Mouse (Mus musculus) inflammation-experienced regulatory T-cells, adult 6 months (primary cell): ENCODE measurements around the gene Sema3a. TPM values are rescaled to one million over a fixed set of nuclear protein-coding genes. Genes with fewer than 3 reads are reported as not detected.

Experiments
- ATAC-seq: one replicate; pipeline ENCODE4 v1.8.0; 2017
- polyA plus RNA-seq, 3 experiments: library from polyadenylated mRNA; unstranded; fragments of 100-300 nt; shearing (Covaris generic); gene quantifications; one replicate each; pipeline ENCODE4 v1.2.1; 2017

The Sema3a gene
- polyA plus RNA-seq, result not detected

DNA sequence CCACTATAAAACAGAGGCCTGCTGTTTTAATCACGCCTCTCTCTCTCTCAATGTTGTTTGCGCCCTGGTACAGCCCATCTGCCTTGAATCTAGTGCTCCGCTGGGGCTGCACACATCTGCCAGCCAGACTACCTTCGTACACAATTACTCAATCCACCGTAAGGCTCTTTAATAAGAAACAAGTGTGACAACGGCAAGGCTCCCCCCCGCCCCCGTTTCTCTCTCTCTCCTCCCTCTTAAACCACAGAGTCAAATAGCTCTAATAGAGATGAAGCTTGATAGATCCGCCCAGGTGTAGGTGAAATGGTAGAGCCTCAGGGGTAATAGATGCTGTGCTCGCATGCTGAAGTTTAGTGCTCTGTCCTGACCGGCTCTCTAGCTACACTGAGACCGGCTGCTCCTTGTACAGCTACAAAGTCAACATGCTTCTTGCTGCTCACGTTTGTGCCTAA lies at the start of gene Sema3a:
Gene Sema3a, plus strand, starts transcription at position 174 of the 452 bp plus-strand sequence.
- no peak for ATAC-seq

DNA sequence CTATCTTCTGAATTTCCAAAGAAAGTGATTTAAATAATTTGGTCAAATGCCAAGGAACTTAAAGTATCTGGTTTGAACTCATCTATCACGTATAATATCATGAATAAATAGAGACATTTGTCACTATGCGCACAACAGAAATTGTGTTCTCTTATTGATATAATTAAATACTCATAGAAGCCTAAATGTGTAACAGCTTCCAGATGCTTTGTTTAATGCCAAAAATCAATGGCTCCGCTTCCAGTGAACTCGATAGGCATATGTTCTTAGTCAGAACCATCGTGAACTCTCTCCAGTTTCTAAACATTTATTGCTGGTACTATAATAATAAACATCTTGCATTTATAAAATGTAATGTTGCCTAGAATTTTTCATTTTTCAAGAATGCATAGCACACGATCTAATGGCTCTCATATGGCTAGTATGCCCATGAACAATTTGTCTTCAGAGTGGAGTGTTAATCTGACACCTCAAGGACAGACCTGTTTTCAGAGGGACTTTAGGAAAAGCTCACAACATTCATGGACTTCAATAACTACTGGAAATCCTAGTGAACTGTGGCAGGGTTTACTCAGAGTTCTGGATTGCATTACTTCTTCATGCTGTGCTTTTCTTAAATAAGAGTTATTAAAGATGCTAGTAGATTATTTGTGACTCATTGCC lies 40.3 kb upstream of the Sema3a start:
- no peak for ATAC-seq

DNA sequence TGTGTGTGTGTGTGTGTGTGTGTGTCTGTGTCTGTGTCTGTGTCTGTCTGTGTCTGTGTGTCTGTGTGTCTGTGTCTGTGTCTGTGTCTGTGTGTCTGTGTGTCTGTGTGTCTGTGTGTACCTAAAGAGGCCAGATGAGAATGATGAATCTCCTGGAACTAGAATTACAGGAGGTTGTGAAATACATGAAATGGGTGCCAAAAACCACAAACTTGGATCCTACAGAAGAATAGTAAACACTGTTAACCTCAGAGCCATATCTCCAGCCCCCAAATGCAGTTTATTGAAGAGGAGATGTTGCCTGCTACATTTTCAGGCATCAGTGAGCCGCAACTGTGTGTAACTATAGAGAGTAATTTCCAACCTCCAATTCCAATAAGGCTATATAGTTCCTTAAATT lies 34.8 kb upstream of the Sema3a start:
- ATAC-seq, result no peak

DNA sequence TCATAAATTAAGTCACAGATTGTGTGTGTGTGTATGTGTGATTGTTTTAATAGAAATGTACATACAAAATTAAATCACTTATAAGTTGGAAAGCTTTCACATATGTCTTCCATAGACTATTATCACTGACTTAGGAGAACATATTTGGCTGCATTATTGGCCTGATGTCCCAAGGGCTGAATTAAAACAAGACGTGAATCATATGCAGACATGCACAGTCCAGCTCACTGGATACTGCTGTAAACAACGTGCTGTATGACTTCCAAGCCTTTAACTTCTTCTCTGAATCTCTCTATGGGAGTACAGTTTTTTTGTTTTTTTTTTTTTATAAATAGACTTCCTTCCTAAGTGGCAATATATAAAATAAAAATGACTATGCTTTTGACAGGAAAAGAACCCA lies 15.7 kb upstream of the Sema3a start:
- ATAC-seq, result no peak

DNA sequence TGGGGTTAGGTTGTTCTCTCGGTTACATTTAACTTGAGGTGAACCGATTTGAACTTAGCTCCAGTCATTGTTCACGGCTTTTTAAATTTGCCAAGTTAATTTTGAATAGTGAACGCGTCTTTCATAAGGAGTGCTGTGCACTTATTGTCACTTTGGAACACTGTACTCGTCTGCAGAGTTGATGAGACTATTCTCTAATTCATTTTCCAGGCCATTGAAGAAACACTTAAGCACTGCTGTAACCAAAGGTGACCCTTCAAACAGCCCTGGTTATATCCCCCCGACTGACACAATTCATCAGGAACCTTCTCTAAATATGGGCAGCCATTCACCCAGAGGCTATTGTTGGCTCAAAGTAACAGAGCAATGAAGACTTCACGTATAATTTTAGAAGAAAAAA lies 8.0 kb upstream of the Sema3a start:
- ATAC-seq, result no peak

DNA sequence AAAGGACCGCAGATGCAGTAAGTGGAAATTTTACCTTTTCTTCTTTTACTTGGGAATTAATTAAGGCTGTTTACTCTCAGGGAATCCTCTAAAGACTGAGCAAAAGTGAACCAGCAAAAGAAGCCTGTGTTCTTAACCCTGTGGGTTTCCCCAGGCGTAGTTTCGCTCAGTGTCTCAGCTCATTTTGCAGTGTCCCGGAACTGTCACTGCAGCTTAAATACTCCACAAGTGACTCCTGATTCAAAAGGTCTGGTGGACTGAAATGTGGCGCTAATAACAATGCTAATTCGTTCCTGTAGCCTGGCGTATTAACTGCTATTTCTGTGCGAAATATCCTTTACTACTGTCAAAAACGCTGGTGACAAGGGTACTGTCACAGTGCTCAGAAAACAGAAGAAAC lies 543 bp downstream of the Sema3a start:
- no peak for ATAC-seq

DNA sequence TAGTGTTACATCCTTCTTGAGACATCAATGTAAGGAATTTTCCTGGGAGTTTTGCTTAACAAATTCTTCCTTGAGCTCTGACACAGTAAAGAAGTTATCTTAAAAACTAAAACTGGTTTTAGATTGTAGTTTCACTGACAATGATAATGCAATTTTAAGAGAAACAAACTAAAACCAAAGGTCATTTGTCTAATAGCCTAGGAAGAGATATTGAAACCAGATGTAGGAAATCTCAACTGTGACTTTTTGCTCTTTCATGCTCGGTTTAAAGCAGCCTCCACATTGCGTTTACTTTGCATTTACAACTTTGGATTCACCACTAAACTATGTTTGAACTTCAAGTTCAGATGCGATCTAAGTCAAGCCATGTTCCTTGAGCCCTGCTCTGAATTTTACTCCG lies 982 bp downstream of the Sema3a start:
- no peak for ATAC-seq

DNA sequence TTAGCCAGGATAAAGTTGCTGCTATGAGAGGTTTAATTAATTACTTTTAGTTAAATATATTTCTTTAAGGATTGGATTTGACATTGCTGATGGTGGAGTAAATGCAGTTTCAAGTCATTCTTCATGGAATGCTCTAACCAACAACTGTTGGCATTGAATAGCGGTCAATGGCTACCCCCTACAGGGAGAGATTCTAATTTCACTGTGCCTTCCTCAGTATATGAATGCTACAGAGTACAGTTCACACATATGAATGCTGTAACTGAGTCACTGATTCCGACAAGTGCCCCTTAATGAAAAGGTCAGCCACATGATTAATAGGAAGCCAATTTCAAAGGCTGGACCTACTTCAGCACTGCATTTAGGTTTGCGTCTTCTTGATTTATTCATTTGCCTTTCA lies 1.9 kb downstream of the Sema3a start:
- ATAC-seq, result no peak

DNA sequence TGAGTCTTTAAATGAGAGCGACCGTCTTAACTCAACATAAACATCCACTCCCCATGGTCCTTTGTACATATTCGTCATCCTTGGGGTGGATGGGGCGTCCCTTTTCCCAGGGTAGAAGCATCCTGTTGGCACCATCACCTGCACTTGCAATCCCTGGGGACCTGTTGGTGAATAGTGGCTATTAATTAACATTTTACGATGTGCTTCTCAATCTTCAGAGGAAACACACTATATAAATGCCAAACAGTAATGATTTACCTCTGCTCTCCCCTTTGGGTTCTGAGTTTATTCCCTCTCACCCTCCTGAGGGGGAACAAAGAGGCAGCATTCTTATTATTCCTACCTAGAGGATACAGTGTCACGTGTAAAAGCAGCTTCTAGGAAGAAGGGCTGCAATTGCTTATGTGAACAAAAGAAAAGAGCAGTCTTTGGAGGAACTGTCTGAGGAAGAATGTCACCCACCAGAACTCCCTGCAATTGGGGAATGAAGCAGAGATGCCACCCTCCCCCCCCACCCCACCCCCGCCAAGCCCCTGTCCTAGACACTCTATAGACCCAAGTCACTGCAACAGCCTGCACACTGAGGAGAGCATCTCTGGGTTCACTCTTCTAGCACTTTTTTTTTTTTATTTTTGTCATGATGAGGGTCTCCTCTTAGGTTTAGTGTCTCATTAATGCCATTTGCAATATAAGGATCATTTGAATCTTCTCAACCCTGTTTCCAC lies 19.7 kb downstream of the Sema3a start:
- no peak for ATAC-seq

DNA sequence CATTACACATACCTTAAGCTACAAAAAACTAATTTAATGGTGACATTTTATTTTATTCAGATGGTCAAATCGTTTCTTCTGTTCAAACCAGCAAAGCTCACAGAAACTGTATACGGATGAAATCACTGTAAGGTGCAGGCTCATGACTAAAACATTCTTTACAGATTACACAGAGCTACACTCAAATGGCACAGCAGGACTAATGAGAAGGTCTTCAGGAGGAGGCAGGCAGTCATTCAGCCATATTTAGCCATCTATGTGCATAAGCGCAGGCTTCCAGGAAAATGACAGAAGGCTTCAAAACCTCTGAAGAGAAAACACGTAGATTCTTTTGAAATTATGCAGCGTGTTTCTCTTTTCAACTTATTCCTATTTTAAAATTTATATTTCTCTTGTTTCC lies 24.7 kb downstream of the Sema3a start:
- ATAC-seq, result no peak

DNA sequence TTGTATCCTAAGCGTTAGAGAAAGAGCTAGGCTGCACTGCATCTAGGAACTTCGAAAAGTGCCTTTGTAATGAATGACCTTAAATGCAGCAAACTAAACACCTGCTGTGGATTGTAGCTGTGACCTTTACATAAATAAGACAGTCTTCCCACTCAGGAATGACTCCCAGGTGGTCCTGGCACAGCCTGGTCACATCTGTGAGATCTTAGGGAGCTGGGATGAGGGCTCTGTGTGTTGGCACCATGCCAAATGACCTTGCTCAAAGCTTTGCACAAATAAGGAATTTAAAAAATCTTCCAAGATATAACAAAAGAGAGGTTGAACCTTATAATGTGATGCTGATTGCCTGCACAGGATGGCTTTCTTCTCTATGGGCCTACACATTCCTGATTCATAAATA lies 25.8 kb downstream of the Sema3a start:
- ATAC-seq, result no peak

DNA sequence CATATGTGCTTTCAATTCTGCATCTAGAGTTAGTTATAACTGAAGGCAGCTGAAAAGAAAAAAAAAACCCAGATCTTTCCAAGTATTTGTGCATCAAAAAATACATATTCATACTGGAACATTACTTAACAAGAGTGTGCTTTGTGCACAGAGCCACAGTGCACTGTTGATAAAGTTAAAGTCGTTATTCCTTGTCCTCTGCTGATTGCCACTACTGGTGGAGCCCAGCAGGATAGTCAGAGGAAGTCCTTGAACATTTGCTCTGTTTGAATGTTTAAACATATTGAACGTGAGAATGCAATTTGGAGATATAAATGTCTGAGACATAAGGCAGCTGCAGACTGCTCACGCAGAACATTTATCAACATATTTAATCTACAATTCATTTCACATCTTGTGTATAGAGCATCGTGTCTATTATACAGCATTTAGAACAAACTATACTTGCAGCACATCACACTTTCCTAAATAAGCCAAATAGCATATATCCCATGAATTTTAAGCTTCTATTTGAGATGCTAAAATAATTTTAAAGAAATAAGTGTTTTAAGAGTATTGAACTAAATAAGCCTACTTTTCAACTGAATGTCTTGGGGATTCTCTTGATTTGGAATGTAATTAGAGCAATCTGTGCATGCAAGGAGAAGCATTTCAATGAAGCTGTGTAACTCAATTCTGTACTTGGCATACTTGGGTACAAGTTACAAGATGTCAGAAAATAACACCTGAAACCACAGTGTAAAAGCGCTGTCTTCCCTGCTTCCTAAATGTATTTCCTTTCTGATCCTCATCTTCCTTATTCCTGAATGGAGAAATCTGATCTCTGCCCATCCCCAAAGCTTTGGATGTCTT lies 32.8 kb downstream of the Sema3a start:
- no peak for ATAC-seq

DNA sequence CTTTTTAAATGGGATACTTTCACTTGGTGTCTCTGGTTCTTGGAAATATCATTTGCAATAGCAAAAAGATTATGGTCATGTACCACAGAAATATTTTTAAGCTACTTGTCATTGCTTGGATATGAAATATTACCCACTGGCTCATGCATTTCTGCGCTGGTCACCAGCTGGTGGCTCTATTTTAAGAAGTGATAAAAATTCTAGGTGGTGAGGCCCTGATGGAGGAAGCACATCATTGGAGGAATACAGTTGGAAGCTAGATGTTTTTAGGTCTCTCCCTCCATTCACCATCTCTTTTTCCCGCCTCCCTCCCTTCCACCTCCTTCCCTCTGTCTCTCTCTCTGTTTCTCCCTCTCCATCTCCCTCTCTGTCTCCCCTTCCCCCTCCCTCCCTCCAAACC lies 57.0 kb downstream of the Sema3a start:
- ATAC-seq, result no peak

DNA sequence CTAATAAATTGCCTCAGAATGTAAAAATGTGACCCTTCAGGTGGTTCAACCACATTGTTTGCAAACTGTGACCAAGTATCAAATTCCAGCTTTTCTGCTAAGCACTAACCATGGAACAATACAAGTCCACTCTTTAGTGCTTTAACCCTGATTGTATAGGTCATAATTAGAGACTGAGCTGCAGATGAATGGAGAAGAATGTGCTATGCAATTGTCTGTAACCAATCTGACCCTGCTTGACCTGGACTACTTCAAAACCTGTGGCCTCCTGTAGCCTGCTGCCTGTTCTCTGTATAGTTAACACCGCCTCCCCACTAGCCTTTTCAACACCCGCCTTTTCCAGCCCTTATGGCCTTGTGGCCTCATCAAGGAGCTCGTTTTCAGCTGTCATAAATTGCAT lies 72.7 kb downstream of the Sema3a start:
- no peak for ATAC-seq

DNA sequence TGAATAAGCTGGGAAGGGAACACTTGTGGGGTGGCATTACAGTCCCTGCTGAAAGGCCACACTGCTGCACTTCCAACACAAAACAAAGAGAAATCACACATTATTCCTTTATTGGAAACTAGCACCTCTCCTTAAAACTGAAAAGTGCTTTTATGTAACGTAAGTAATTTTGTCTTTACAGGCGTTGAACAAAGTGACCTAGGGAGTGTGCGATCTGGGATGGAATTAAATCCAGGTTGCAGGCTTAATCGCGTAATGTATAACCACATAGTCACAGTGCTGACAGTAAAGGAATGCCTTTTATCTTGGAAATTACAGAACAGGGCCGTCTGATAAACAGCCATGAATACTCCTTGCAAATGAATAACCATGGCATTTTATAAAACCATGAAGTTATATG lies 74.5 kb downstream of the Sema3a start:
- ATAC-seq, result no peak

DNA sequence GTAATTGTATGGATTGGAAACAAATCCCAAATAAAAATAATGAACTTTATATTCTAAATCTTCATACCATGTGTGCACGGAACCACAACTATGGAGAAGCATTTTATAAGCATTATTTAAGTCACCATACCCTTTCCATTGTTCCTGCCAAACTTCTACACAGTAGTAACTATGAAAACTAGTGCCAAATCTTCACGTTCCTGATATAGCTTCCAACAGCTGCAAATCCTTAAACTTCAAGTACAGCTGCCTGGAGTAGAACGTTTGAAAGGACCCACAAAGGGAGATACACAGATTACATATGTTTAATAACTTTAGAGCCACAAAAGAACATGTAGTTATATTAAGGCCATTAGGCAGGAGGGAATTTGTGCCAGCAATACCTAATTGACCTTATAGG lies 130.1 kb downstream of the Sema3a start:
- ATAC-seq, result no peak

DNA sequence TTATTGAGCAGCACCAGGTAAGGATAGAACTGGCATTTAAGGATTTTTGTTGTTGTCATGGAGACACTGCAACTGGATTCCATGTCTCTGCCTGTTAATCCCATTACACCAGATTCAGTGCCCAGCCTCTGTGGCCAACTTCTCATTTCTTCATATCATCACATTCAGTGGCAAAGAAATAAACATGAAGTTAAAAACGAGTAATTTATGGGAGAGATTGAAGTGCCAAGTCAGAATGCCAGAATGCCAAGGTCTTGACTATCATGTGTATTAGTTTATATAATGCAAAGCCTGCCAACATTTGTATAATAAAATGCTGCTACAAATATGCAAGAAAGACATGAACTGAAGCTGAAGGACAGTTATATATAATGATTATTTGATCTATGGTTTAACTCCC lies 131.1 kb downstream of the Sema3a start:
- ATAC-seq, result no peak

DNA sequence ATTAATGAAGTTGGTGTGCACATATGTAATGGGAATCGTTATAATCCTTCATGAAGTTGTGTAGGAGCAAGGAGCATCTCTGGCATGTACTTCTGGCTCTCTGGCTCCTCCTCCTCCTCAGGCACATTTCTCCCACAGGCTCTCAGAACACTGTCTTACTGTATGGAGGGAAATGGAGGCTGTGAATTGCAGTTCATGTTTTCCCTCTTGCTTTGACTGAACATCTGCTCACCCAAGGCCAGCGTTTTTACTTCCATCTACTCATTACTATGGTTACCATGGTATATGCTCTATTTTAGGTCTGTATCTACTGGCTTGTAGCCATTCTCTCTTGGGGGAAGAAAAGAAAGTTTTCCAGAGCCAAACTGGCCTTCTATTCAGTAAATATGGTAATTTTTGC lies 137.9 kb downstream of the Sema3a start:
- ATAC-seq, result no peak

DNA sequence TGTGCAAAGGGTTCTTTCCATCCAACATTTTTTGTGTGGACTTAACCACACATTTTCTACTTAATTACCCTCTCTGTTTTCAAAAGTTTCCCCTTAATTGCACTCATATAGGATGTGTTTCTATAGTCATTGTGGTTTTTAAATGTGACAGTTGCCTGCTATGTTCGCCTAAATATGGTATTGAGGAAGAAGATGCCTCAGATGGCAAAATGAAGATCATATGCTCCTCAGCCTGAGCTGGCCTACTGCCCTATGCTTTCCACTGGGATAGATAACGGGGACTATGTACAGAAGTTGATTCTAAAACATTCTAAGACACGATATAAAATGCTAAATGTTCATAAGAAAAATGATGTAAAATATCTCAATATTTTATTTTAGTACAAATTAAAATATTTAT lies 138.3 kb downstream of the Sema3a start:
- ATAC-seq, result no peak

DNA sequence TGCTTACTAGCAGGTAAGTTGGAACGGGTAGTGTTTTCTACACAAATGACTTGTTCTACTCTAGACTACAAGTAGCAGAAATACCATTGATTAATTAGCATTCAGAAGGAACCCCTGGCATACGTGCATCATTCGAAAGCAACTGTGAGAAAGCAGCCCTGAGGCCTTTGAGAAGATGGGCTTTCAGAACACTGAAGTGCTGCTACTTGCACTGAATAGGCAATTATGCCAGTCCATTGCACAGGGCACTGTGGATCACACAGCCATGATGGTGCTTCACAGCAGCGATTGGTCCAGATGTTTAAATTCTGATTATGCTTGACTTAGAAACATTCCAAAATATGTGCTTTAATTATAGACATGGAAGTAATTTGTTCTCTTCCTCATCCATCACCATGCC lies 187.5 kb downstream of the Sema3a start:
- no peak for ATAC-seq

DNA sequence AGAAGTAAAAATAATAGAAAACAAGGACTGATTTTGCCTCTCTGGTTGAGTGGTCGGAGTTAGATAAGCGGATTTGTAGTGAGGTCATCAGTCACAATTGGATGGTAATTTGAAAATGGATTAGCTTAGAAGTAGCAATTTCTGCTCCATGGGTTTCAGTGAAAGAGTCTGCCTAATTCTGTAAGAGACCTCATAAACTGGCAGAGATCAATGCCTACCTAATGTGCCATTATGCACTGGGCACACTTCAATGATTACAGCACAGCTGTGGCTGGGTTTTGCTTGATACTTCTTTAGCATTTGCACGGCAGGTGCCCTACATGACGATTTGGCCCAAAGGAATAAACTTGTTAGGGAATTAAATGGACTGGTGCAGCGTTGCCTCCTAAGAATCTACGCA lies 188.8 kb downstream of the Sema3a start:
- ATAC-seq, result no peak

DNA sequence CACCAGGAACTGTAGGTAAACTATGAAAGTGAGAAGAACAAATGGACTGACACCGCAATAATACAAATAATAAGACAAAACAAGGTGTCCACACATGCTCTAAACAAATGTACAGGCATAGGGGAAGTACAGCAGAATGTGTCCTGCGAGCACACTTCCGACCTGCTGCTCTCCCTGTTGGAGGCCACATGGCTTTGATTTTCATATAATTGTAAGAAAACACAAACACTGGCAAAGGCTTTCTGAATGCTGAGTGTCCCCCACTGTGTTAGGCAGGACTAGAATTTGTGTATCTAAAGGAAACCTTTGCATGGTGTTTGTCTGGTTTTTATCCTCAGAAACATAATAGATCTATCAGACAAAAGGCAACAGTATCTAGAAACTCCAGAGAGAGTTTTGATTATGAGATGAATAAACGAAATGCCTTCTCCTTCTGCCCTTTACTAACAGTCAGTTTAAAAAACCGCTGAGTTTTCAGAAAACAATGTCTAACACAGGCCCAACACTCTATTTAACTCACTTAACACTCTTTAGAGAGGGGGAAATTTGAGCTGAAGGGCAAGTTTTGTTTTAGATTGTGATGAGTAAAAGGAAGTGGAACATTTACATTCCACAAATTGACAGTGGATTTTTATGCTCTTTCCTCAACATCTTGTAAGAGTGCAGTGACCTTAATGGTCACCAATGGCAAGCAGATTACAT lies 193.7 kb downstream of the Sema3a start:
- no peak for ATAC-seq

DNA sequence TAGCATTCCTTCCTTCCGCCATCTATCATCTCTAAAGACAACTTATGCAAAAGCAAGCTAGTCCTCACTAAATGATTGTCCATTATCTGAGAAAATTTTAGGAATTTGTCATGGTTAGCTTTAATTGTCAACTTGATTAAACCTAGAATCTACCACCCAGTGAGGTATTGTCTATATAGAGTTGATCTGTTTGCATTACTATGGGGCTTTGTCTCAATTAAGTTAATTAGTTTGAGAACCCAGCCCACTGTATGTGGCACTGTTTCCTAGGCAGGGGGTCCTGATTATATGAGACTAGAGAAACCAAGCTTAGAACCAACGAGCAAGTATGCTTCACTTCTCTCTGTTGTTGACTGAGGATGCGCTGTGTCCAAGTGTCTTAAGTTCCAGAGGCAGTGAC lies 194.9 kb downstream of the Sema3a start:
- no peak for ATAC-seq
